In the genomic region with DNA sequence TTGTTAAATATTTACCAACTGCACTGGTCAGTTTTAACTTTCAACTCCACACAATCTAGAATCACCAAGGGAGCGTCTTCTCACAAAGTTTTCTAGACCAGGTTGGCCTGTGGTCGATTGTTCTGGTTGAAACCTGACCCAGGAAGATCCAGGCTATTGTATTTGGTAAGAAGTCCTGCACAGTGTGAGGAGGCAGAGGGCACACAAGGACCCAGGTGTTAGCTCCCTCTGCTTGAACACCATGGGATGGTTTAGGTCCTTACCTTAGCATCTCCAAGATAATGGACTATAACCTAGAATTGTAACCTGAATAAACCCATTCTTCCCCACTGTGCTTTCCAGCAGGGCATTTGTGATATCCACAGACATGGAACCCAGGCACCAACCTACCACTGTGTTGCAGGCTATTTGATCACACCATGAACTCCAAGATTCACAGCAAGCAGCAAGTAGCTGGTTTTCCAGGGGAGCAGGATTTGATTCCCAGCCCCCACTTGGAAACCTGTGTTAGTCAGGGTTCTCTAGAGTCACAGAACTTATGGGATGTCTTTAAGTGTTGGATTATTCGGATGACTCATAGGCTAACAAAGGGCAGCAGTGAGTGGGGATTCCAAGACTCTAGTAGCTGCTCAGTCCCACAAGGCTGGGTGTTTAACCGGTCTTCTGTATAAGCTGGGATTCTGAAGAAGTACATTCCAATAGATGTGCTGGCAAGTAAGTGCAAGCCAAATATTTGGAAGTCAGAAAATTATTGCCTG, we compare ENCODE assay signal across 21 mouse cellular contexts. TPM values are rescaled to one million over a fixed set of nuclear protein-coding genes. Genes with fewer than 3 reads are reported as not detected.
DNase-seq lines count a peak whose midpoint lies in the region; ATAC-seq and TF ChIP-seq lines count a peak whose summit lies in the region.
"Had no signal": no experiment of that assay in that cellular context is flagged by ENCODE, and none has a peak within 500 bp of the region (broad histone marks: within the 10 kb centered on the region; RNA-seq: fewer than 3 reads in every experiment).

No protein-coding gene starts in this region.

- H3K9ac ChIP-seq in lung, embryonic 16.5 days (ENCODE audit: low read length), result no peak overlapping the region
- H3K9ac ChIP-seq in stomach, embryonic 16.5 days (ENCODE audit: low read length), result no peak overlapping the region
- H3K9ac ChIP-seq: heart, embryonic 13.5 days; hindbrain, embryonic 15.5 days had no signal

- H3K36me3 ChIP-seq in kidney, adult 2 months (ENCODE audit: control insufficient read depth, insufficient read depth, low read length), result no peaks in the 10 kb centered on the region
- H3K36me3 ChIP-seq in lung, embryonic 16.5 days (ENCODE audit: control insufficient read depth, insufficient read depth, low read length), result no peaks in the 10 kb centered on the region
- no peaks in the 10 kb centered on the region for H3K36me3 ChIP-seq in stomach, embryonic 16.5 days (ENCODE audit: control insufficient read depth, insufficient read depth, low read length)
- H3K36me3 ChIP-seq: embryonic facial prominence, embryonic 10.5 days; forebrain, embryonic 10.5 days; heart, embryonic 13.5 days; hindbrain, embryonic 15.5 days had no signal

- H3K27ac ChIP-seq in kidney, adult 2 months (ENCODE audit: insufficient read depth, low read depth, low read length), result no peak overlapping the region
- no peak overlapping the region for H3K27ac ChIP-seq in lung, embryonic 16.5 days (ENCODE audit: low read length)
- 0 out of 2 replicates have a peak overlapping the region, but pooled peaks have one; percentile 12 for H3K27ac ChIP-seq in stomach, embryonic 16.5 days (ENCODE audit: low read length)
- no peak overlapping the region for H3K27ac ChIP-seq in gastrocnemius, adult 2 months
- H3K27ac ChIP-seq: embryonic facial prominence, embryonic 10.5 days; forebrain, embryonic 10.5 days; heart, embryonic 13.5 days; hindbrain, embryonic 15.5 days had no signal

- intact Hi-C loops in gastrocnemius, adult 2 months (cut with DNase I), result no loop called here

- H3K9me3 ChIP-seq in lung, embryonic 16.5 days (ENCODE audit: control insufficient read depth, low read length), result peaks cover 3% of the 10 kb centered on the region
- 0 out of 2 replicates have a peak, but pooled peaks cover 5% of the 10 kb centered on the region for H3K9me3 ChIP-seq in stomach, embryonic 16.5 days (replicated peaks; ENCODE audit: control insufficient read depth, low read length)
- H3K9me3 ChIP-seq: hindbrain, embryonic 15.5 days had no signal

- no peak for TF ChIP-seq CTCF in kidney, adult 2 months (conservative IDR thresholded peaks at IDR 0.05; ENCODE audit: insufficient read depth, insufficient read length, low read depth, low read length)
- TF ChIP-seq CTCF in gastrocnemius, adult 2 months (IDR thresholded peaks at IDR 0.05), result no peak

- H3K4me2 ChIP-seq in lung, embryonic 16.5 days (ENCODE audit: low read depth, low read length), result no peak overlapping the region
- no peak overlapping the region for H3K4me2 ChIP-seq in stomach, embryonic 16.5 days (ENCODE audit: low read depth, low read length)
- H3K4me2 ChIP-seq: heart, embryonic 13.5 days; hindbrain, embryonic 15.5 days had no signal

- H3K4me1 ChIP-seq in kidney, adult 2 months (ENCODE audit: control insufficient read depth, insufficient read depth, low read length), result no peaks in the 10 kb centered on the region
- no peaks in the 10 kb centered on the region for H3K4me1 ChIP-seq in lung, embryonic 16.5 days (replicated peaks; ENCODE audit: control insufficient read depth, insufficient read depth, low read length)
- peaks cover 4% of the 10 kb centered on the region; the same call in 1 of the 2 replicates for H3K4me1 ChIP-seq in stomach, embryonic 16.5 days (ENCODE audit: control insufficient read depth, insufficient read depth, low read length)

- DNase-seq in kidney, adult 2 months, result peak; percentile 33
- DNase-seq in kidney, postnatal 14 days, result no peak
- no peak for DNase-seq in lung, postnatal 25 days (ENCODE audit: low spot score)
- peak; percentile 38 for DNase-seq in ES-CJ7 (ENCODE audit: low read depth, low spot score)
- no peak for DNase-seq in gastrocnemius, adult 18-20 months (ENCODE audit: low spot score)
- DNase-seq in gastrocnemius, adult 2 months, result no peak
- DNase-seq: adrenal gland, postnatal 14 days; cerebellum, adult 11-12 months; cerebellum, adult 9-10 months; cerebellum, postnatal 25 days; gastrocnemius, postnatal 14 days; heart, postnatal 36 days had no signal

- H3K4me3 ChIP-seq in kidney, adult 2 months (ENCODE audit: insufficient read depth, low read depth, low read length), result no peak overlapping the region
- no peak overlapping the region for H3K4me3 ChIP-seq in lung, embryonic 16.5 days (ENCODE audit: low read length)
- no peak overlapping the region for H3K4me3 ChIP-seq in stomach, embryonic 16.5 days (replicated peaks; ENCODE audit: low read length)
- H3K4me3 ChIP-seq in gastrocnemius, adult 2 months, result no peak overlapping the region
- H3K4me3 ChIP-seq: embryonic facial prominence, embryonic 10.5 days; forebrain, embryonic 10.5 days; heart, embryonic 13.5 days; hindbrain, embryonic 15.5 days had no signal

- peak; percentile 73; the same call in 1 of the 2 replicates for ATAC-seq in lung, embryonic 16.5 days (ENCODE audit: low read depth)
- no peak for ATAC-seq in stomach, embryonic 16.5 days (ENCODE audit: insufficient read depth, low FRiP score)
- ATAC-seq: forebrain, embryonic 14.5 days; intestine, embryonic 16.5 days; Patski had no signal

- WGBS in kidney, adult 2 months, result 54% methylated on average over 4 of the region's 4 CpGs
- 40% methylated on average over 4 of the region's 4 CpGs for whole genome bisulfite sequencing in lung, embryonic 16.5 days
- 48% methylated on average over 4 of the region's 4 CpGs for WGBS in stomach, embryonic 16.5 days

- no peak for TF ChIP-seq POLR2A in kidney, adult 2 months (IDR thresholded peaks at IDR 0.05; ENCODE audit: low read depth, low read length)

- no peaks in the 10 kb centered on the region for H3K27me3 ChIP-seq in kidney, adult 2 months (replicated peaks; ENCODE audit: control insufficient read depth, insufficient read depth, low read length)
- H3K27me3 ChIP-seq in lung, embryonic 16.5 days (ENCODE audit: control insufficient read depth, insufficient read depth, low read depth, low read length), result no peaks in the 10 kb centered on the region
- no peaks in the 10 kb centered on the region for H3K27me3 ChIP-seq in stomach, embryonic 16.5 days (ENCODE audit: control insufficient read depth, insufficient read depth, low read length)
- H3K27me3 ChIP-seq: heart, embryonic 13.5 days; hindbrain, embryonic 15.5 days; Patski had no signal

RNA-seq across cellular contexts. Expression of a gene that starts 6.0 kb away (rescaled TPM):
- 12.8 and 18.4 TPM in 2 replicates for polyA plus RNA-seq in kidney, adult 2 months (2012; rRNA removed)
- 49.0 and 53.2 TPM in 2 replicates for polyA plus RNA-seq in lung, embryonic 16.5 days (2015; fragmentation: Nextera tagmentation; extraction: Ambion mirVana)
- 63.0 and 64.7 TPM in 2 replicates for polyA plus RNA-seq in stomach, embryonic 16.5 days (2015; fragmentation: Nextera tagmentation; extraction: Ambion mirVana)
- total RNA-seq in gastrocnemius, adult 18-20 months (2021), result 100 to 1,000 TPM; 133 to 436 TPM
- total RNA-seq in gastrocnemius, adult 2 months (2021), result 100 to 1,000 TPM in 1 of 2 experiments, 10 to 100 TPM in 1; 94.9 to 998 TPM

RNA-seq across cellular contexts. Expression of a gene that starts 31.4 kb away (rescaled TPM):
- polyA plus RNA-seq in kidney, adult 2 months (2012; rRNA removed), result 6.6 and 6.8 TPM in 2 replicates
- polyA plus RNA-seq in lung, embryonic 16.5 days (2015; fragmentation: Nextera tagmentation; extraction: Ambion mirVana), result 9.8 and 11.3 TPM in 2 replicates
- polyA plus RNA-seq in stomach, embryonic 16.5 days (2015; fragmentation: Nextera tagmentation; extraction: Ambion mirVana), result 7.8 and 8.4 TPM in 2 replicates
- total RNA-seq in gastrocnemius, adult 18-20 months (2021), result 10 to 100 TPM in 1 of 2 experiments, 1 to 10 TPM in 1; 5.9 to 20.5 TPM
- 10 to 100 TPM in 1 of 2 experiments, 1 to 10 TPM in 1; 5.9 to 32.3 TPM for total RNA-seq in gastrocnemius, adult 2 months (2021)

RNA-seq across cellular contexts. Expression of a gene that starts 50.1 kb away (rescaled TPM):
- polyA plus RNA-seq in kidney, adult 2 months (2012; rRNA removed), result 9.5 and 11.7 TPM in 2 replicates
- polyA plus RNA-seq in lung, embryonic 16.5 days (2015; fragmentation: Nextera tagmentation; extraction: Ambion mirVana), result 77.4 and 82.7 TPM in 2 replicates
- polyA plus RNA-seq in stomach, embryonic 16.5 days (2015; fragmentation: Nextera tagmentation; extraction: Ambion mirVana), result 80.8 and 86.1 TPM in 2 replicates
- 10 to 100 TPM; 27.1 to 34.8 TPM for total RNA-seq in gastrocnemius, adult 18-20 months (2021)
- total RNA-seq in gastrocnemius, adult 2 months (2021), result 10 to 100 TPM; 27.0 to 27.7 TPM

Comparison
In these comparisons a context has a peak if more than half of its experiments do, and no peak if none do; other contexts are left out.
1. DNase-seq: peak in kidney, adult 2 months (single experiment) and ES-CJ7 (single experiment); none in kidney, postnatal 14 days (single experiment), lung, postnatal 25 days (single experiment), gastrocnemius, adult 18-20 months (single experiment) and gastrocnemius, adult 2 months (single experiment).